11 mouse cellular contexts compared by ENCODE assay signal in the genomic region with DNA sequence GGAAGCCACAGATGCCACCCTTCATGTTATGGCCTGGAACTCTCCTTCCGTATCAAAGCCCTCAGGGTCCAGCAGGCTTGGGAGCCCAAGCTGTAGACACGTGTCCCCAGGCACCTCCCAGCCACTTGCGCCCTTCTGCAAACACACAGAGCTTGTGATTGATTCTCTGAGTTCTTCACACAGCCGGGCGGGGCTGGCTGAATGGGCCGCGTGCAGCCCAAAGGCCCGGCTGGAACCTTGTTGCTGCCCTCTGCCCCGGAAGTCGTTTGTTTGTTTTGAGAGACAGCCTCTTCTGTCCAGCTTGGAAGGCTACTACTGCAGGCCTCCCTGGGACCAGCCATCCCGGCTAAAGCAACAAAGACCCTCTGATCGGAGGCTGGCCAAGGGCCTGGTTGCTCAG.
DNase-seq lines count a peak whose midpoint lies in the region; ATAC-seq and TF ChIP-seq lines count a peak whose summit lies in the region.
"Had no signal": no experiment of that assay in that cellular context is flagged by ENCODE, and none has a peak within 500 bp of the region (broad histone marks: within the 10 kb centered on the region; RNA-seq: fewer than 3 reads in every experiment).

No protein-coding gene starts in this region.

- peaks cover 2% of the 10 kb centered on the region; the same call in 1 of the 2 replicates for H3K36me3 ChIP-seq in heart, adult 2 months (ENCODE audit: control insufficient read depth, insufficient read depth, low read length)
- no peaks in the 10 kb centered on the region for H3K36me3 ChIP-seq in heart, embryonic 15.5 days
- H3K36me3 ChIP-seq: limb, embryonic 12.5 days had no signal

- peak overlapping the region; percentile 2; the same call in 1 of the 2 replicates for H3K27ac ChIP-seq in heart, adult 2 months
- H3K27ac ChIP-seq in heart, embryonic 15.5 days: peak overlapping the region; percentile 61
- H3K27ac ChIP-seq in left cerebral cortex, adult 2 months: no peak overlapping the region
- H3K27ac ChIP-seq: limb, embryonic 12.5 days had no signal

- intact Hi-C loops in heart, adult 2 months (cut with DNase I): loop anchor here (2.0 kb wide), 1 partner anchor 14 kb away; no protein-coding TSS in a partner anchor
- intact Hi-C loops in heart, postnatal 25 days (cut with DNase I): no loop called here
- intact Hi-C loops in left cerebral cortex, adult 2 months (cut with DNase I): no loop called here

- no peak for TF ChIP-seq CTCF in heart, adult 2 months (IDR thresholded peaks at IDR 0.05)
- no peak for TF ChIP-seq CTCF in left cerebral cortex, adult 2 months (IDR thresholded peaks at IDR 0.05)

- peaks cover 18% of the 10 kb centered on the region for H3K4me1 ChIP-seq in heart, adult 2 months (ENCODE audit: control insufficient read depth, insufficient read depth, low read length)
- peaks cover 50% of the 10 kb centered on the region for H3K4me1 ChIP-seq in heart, embryonic 15.5 days (replicated peaks)

- no peak overlapping the region for H3K9ac ChIP-seq in heart, adult 2 months (ENCODE audit: low read depth, low read length)
- no peak overlapping the region for H3K9ac ChIP-seq in heart, embryonic 15.5 days
- H3K9ac ChIP-seq: limb, embryonic 12.5 days had no signal

- no peaks in the 10 kb centered on the region for H3K9me3 ChIP-seq in heart, embryonic 15.5 days (replicated peaks)
- H3K9me3 ChIP-seq: limb, embryonic 12.5 days had no signal

- no peak for TF ChIP-seq POLR2A in heart, adult 2 months (IDR thresholded peaks at IDR 0.05; ENCODE audit: insufficient read depth, low read depth, low read length)

- TF ChIP-seq EP300 in heart, adult 2 months (IDR thresholded peaks at IDR 0.05; ENCODE audit: insufficient read depth, low read depth, low read length): no peak

- ATAC-seq in heart, embryonic 15.5 days (replicated peaks; ENCODE audit: insufficient number of reproducible peaks, insufficient read depth, low FRiP score, low read depth): no peak

- no peak overlapping the region for H3K4me3 ChIP-seq in heart, adult 2 months
- no peak overlapping the region for H3K4me3 ChIP-seq in heart, embryonic 15.5 days
- H3K4me3 ChIP-seq in left cerebral cortex, adult 2 months: no peak overlapping the region
- H3K4me3 ChIP-seq: limb, embryonic 12.5 days had no signal

- peak overlapping the region; percentile 14 for H3K4me2 ChIP-seq in heart, embryonic 15.5 days
- H3K4me2 ChIP-seq: limb, embryonic 12.5 days had no signal

- DNase-seq in heart, adult 2 months: peak; percentile 35 to 37
- DNase-seq in heart, postnatal 25 days (ENCODE audit: low spot score): no peak
- peak; percentile 74 for DNase-seq in kidney, postnatal 14 days
- peak; percentile 61 to 75 for DNase-seq in lung, postnatal 4 days
- DNase-seq in urinary bladder, postnatal 4 days (ENCODE audit: low spot score in 2 of 2): no peak
- DNase-seq in left cerebral cortex, adult 2 months (ENCODE audit: extremely low spot score in 1 of 2, low spot score in 2 of 2): no peak
- no peak for DNase-seq in left cerebral cortex, adult 8-10 months (ENCODE audit: low spot score in 2 of 2)
- DNase-seq: cerebellum, adult 11 months had no signal

- 35% methylated on average over 12 of the region's 12 CpGs for WGBS in heart, adult 2 months
- WGBS in heart, embryonic 15.5 days: 28% methylated on average over 12 of the region's 12 CpGs

- no peaks in the 10 kb centered on the region for H3K27me3 ChIP-seq in heart, adult 2 months (ENCODE audit: control insufficient read depth, insufficient read depth, low read length)
- H3K27me3 ChIP-seq in heart, embryonic 15.5 days: peaks cover 18% of the 10 kb centered on the region; the same call in 1 of the 2 replicates
- H3K27me3 ChIP-seq: CH12.LX had no signal

- no peaks in the 10 kb centered on the region for H3K79me2 ChIP-seq in heart, adult 2 months (replicated peaks; ENCODE audit: control insufficient read depth, insufficient read depth, low read length)

Comparison
In these comparisons a context has a peak if more than half of its experiments do, and no peak if none do; other contexts are left out.
1. DNase-seq: peak in heart, adult 2 months (2 of 2), kidney, postnatal 14 days (single experiment) and lung, postnatal 4 days (2 of 2); none in heart, postnatal 25 days (single experiment), urinary bladder, postnatal 4 days (0 of 2), left cerebral cortex, adult 2 months (0 of 2) and left cerebral cortex, adult 8-10 months (0 of 2).